Mouse (Mus musculus): Measurements from ENCODE around the gene Ccrl2.

- no peak for TF ChIP-seq EP300 (IDR thresholded peaks at IDR 0.05; ENCODE audit: insufficient read depth, low read depth, low read length)
- no peak for TF ChIP-seq CTCF (IDR thresholded peaks at IDR 0.05; ENCODE audit: low read depth, low read length)
Measured at GRCm38 (mm10) chr9:111042266-111042665, 15.1 kb downstream of the Ccrl2 start.

Measured in ES-Bruce4 (cell line).